Mouse (Mus musculus) heart, postnatal 0 days (tissue): ENCODE data around the gene Magoh.

Experiments
- CTCF ChIP-seq: IDR thresholded peaks from 2 replicates; pipeline ENCODE4 v1.5.1; 2016; ENCODE audit warnings: antibody characterized with exemption, control low read depth, low read depth
- EP300 ChIP-seq: IDR thresholded peaks from 2 replicates; pipeline ENCODE4 v1.6.1; 2016; ENCODE audit warnings: antibody characterized with exemption, low read depth

- TF ChIP-seq EP300 (no peak), CTCF (no peak)
Measured at GRCm38 (mm10) chr4:107836758-107837157, 42.8 kb upstream of the Magoh start.
